Mouse (Mus musculus): ENCODE results near the gene Nedd4. TPM values are rescaled to one million over a fixed set of nuclear protein-coding genes. Genes with fewer than 3 reads are reported as not detected.

The Nedd4 gene
- polyA plus RNA-seq, 1 experiment, result 215 TPM

GRCm38 (mm10) chr9:72685231-72685630, 23.1 kb downstream of the Nedd4 start:
- TF ChIP-seq CEBPB (IDR thresholded peaks at IDR 0.05; ENCODE audit: low read depth), result no peak
- no peak for TF ChIP-seq MYOG (IDR thresholded peaks at IDR 0.05; ENCODE audit: control insufficient read depth, extremely low read depth, insufficient read length)
- TF ChIP-seq MAX (IDR thresholded peaks at IDR 0.05), result no peak
- TF ChIP-seq CTCF (IDR thresholded peaks at IDR 0.05; ENCODE audit: control insufficient read depth, insufficient read depth, insufficient read length), result no peak
- TF ChIP-seq MYOD1 (IDR thresholded peaks at IDR 0.05; ENCODE audit: control insufficient read depth, insufficient read length, low read depth), result no peak
- TF ChIP-seq FOSL1 (IDR thresholded peaks at IDR 0.05; ENCODE audit: insufficient read depth, low read length, poor library complexity, severe bottlenecking), result no peak
- TF ChIP-seq USF1 (IDR thresholded peaks at IDR 0.05; ENCODE audit: low read depth), result no peak
- Histone ChIP-seq H3ac (ENCODE audit: control insufficient read depth, insufficient read length, low read depth) (no peak overlapping the region), H3K36me3 (ENCODE audit: control insufficient read depth, insufficient read depth) (peaks cover 86% of the 10 kb centered on the region), H3K4me3 (ENCODE audit: insufficient read depth, poor library complexity, severe bottlenecking) (no peak overlapping the region), H3K27me3 (ENCODE audit: control insufficient read depth, insufficient read depth, insufficient read length) (no peaks in the 10 kb centered on the region), H3K79me3 (ENCODE audit: low read depth) (peaks cover 20% of the 10 kb centered on the region), H3K79me2 (ENCODE audit: control insufficient read depth, insufficient read depth) (peaks cover 75% of the 10 kb centered on the region)

DNA sequence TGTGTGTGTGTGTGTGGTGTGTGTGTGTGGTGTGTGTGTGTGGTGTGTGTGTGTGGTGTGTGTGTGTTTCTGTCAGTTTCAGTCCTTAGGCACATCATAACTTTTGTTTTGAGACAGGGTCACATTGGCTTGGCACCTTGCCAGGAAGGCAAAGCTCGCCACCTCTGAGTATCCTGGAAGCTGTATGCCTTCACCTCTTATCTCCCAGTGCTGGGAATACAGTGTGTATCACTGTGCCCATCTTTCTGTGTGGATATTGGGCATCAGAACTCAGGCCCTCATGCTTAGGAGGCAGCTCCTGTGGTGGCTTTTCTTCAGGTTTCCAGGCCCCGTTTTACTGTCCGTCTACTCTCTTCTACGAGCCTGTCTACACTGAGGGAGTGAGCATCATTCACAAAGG, 24.4 kb downstream of the Nedd4 start:
- TF ChIP-seq USF1 (IDR thresholded peaks at IDR 0.05; ENCODE audit: low read depth) (no peak), FOSL1 (IDR thresholded peaks at IDR 0.05; ENCODE audit: insufficient read depth, low read length, poor library complexity, severe bottlenecking) (no peak), MYOG (IDR thresholded peaks at IDR 0.05; ENCODE audit: control insufficient read depth, extremely low read depth, insufficient read length) (no peak), MYOD1 (IDR thresholded peaks at IDR 0.05; ENCODE audit: control insufficient read depth, insufficient read length, low read depth) (no peak), CEBPB (IDR thresholded peaks at IDR 0.05; ENCODE audit: low read depth) (no peak), CTCF (IDR thresholded peaks at IDR 0.05; ENCODE audit: control insufficient read depth, insufficient read depth, insufficient read length) (no peak), MAX (IDR thresholded peaks at IDR 0.05) (no peak)
- Histone ChIP-seq H3K79me2 (ENCODE audit: control insufficient read depth, insufficient read depth) (peaks cover 86% of the 10 kb centered on the region), H3K4me3 (ENCODE audit: insufficient read depth, poor library complexity, severe bottlenecking) (no peak overlapping the region), H3K36me3 (ENCODE audit: control insufficient read depth, insufficient read depth) (peaks cover 90% of the 10 kb centered on the region), H3K27me3 (ENCODE audit: control insufficient read depth, insufficient read depth, insufficient read length) (no peaks in the 10 kb centered on the region), H3K79me3 (ENCODE audit: low read depth) (peaks cover 23% of the 10 kb centered on the region), H3ac (ENCODE audit: control insufficient read depth, insufficient read length, low read depth) (no peak overlapping the region)

DNA sequence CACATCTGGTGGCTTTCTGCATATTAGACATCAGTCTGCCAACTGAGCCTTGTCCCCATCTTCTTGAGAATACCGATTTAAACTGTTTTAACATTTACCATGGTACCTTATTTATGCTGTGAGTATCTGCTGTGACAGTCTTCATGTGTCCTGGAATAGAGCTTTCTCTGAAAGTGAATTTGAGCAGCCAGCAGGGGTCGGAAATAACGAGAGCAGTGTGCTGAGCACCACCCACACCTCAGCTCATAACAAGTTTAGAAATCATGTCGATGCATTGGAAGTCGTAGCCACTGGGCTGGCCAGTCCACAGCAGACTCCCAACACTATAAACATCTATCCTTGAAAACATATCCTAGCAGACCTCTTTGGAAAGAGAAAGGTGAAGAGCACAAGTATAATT, 27.4 kb downstream of the Nedd4 start:
- H3K36me3 ChIP-seq (ENCODE audit: control insufficient read depth, insufficient read depth), result peaks cover 95% of the 10 kb centered on the region
- H3K79me3 ChIP-seq (ENCODE audit: low read depth), result peaks cover 44% of the 10 kb centered on the region
- no peak overlapping the region for H3ac ChIP-seq (ENCODE audit: control insufficient read depth, insufficient read length, low read depth)
- peaks cover 98% of the 10 kb centered on the region for H3K79me2 ChIP-seq (ENCODE audit: control insufficient read depth, insufficient read depth)
- H3K4me3 ChIP-seq (ENCODE audit: insufficient read depth, poor library complexity, severe bottlenecking), result no peak overlapping the region
- no peaks in the 10 kb centered on the region for H3K27me3 ChIP-seq (ENCODE audit: control insufficient read depth, insufficient read depth, insufficient read length)
- TF ChIP-seq MAX (IDR thresholded peaks at IDR 0.05), result no peak
- no peak for TF ChIP-seq CEBPB (IDR thresholded peaks at IDR 0.05; ENCODE audit: low read depth)
- TF ChIP-seq FOSL1 (IDR thresholded peaks at IDR 0.05; ENCODE audit: insufficient read depth, low read length, poor library complexity, severe bottlenecking), result no peak
- TF ChIP-seq MYOG (IDR thresholded peaks at IDR 0.05; ENCODE audit: control insufficient read depth, extremely low read depth, insufficient read length), result no peak
- no peak for TF ChIP-seq MYOD1 (IDR thresholded peaks at IDR 0.05; ENCODE audit: control insufficient read depth, insufficient read length, low read depth)

DNA sequence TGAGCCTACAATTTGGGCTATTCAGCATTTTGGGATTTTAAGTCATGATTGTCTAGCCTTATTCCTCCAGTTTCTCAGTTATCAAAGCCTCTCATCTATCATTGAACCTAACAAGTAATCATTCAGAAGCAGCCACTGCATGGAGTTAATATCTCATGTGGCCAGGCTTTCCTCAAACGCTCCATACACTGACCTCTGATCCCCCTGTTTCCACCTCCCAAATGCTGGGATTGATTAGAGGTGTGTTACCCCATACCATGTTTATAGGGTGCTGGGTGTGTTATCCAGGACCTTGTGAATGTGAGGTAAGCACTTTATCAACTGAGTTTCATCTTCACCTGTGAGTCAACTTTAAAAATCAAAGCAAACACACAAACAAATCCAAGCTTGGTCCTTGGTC, 28.7 kb downstream of the Nedd4 start:
- Histone ChIP-seq H3K4me3 (ENCODE audit: insufficient read depth, poor library complexity, severe bottlenecking) (no peak overlapping the region), H3K79me3 (ENCODE audit: low read depth) (peaks cover 55% of the 10 kb centered on the region), H3ac (ENCODE audit: control insufficient read depth, insufficient read length, low read depth) (no peak overlapping the region), H3K27me3 (ENCODE audit: control insufficient read depth, insufficient read depth, insufficient read length) (no peaks in the 10 kb centered on the region), H3K79me2 (ENCODE audit: control insufficient read depth, insufficient read depth) (peaks cover 100% of the 10 kb centered on the region), H3K36me3 (ENCODE audit: control insufficient read depth, insufficient read depth) (peaks cover 98% of the 10 kb centered on the region)
- TF ChIP-seq FOSL1 (IDR thresholded peaks at IDR 0.05; ENCODE audit: insufficient read depth, low read length, poor library complexity, severe bottlenecking), result no peak
- TF ChIP-seq CTCF (IDR thresholded peaks at IDR 0.05; ENCODE audit: control insufficient read depth, insufficient read depth, insufficient read length), result no peak
- TF ChIP-seq MYOG (IDR thresholded peaks at IDR 0.05; ENCODE audit: control insufficient read depth, extremely low read depth, insufficient read length), result no peak
- TF ChIP-seq MYOD1 (IDR thresholded peaks at IDR 0.05; ENCODE audit: control insufficient read depth, insufficient read length, low read depth), result no peak
- TF ChIP-seq CEBPB (IDR thresholded peaks at IDR 0.05; ENCODE audit: low read depth), result no peak
- TF ChIP-seq USF1 (IDR thresholded peaks at IDR 0.05; ENCODE audit: low read depth), result no peak
- no peak for TF ChIP-seq MAX (IDR thresholded peaks at IDR 0.05)

GRCm38 (mm10) chr9:72691942-72692341, 29.8 kb downstream of the Nedd4 start:
- no peak for TF ChIP-seq MYOG (IDR thresholded peaks at IDR 0.05; ENCODE audit: control insufficient read depth, extremely low read depth, insufficient read length)
- TF ChIP-seq FOSL1 (IDR thresholded peaks at IDR 0.05; ENCODE audit: insufficient read depth, low read length, poor library complexity, severe bottlenecking), result no peak
- TF ChIP-seq MYOD1 (IDR thresholded peaks at IDR 0.05; ENCODE audit: control insufficient read depth, insufficient read length, low read depth), result no peak
- no peak for TF ChIP-seq CTCF (IDR thresholded peaks at IDR 0.05; ENCODE audit: control insufficient read depth, insufficient read depth, insufficient read length)
- no peak for TF ChIP-seq USF1 (IDR thresholded peaks at IDR 0.05; ENCODE audit: low read depth)
- no peak for TF ChIP-seq MAX (IDR thresholded peaks at IDR 0.05)
- no peak for TF ChIP-seq CEBPB (IDR thresholded peaks at IDR 0.05; ENCODE audit: low read depth)

More at GRCm38 (mm10) chr9:72691942-72692341, 29.8 kb downstream of the Nedd4 start:
- Histone ChIP-seq H3K79me3 (ENCODE audit: low read depth) (peaks cover 63% of the 10 kb centered on the region), H3K79me2 (ENCODE audit: control insufficient read depth, insufficient read depth) (peaks cover 100% of the 10 kb centered on the region), H3K4me3 (ENCODE audit: insufficient read depth, poor library complexity, severe bottlenecking) (no peak overlapping the region), H3K36me3 (ENCODE audit: control insufficient read depth, insufficient read depth) (peaks cover 98% of the 10 kb centered on the region), H3ac (ENCODE audit: control insufficient read depth, insufficient read length, low read depth) (no peak overlapping the region), H3K27me3 (ENCODE audit: control insufficient read depth, insufficient read depth, insufficient read length) (no peaks in the 10 kb centered on the region)
